Mouse (Mus musculus) cerebellum, adult 2 months (tissue): Measurements from ENCODE around the gene Zfp420.

ENCODE experiments used
- CTCF ChIP-seq: fragments of 200-500 bp; IDR thresholded peaks from 2 replicates; pipeline ENCODE4 v1.5.1; 2011; ENCODE audit warnings: low read depth, mild to moderate bottlenecking, control low read depth, low read length, moderate library complexity, borderline replicate concordance; ENCODE audit not compliant: insufficient read depth
- POLR2A ChIP-seq: fragments of 200-500 bp; IDR thresholded peaks from 2 replicates; pipeline ENCODE4 v1.6.1; 2011; ENCODE audit warnings: low read length, control low read depth, borderline replicate concordance; ENCODE audit not compliant: insufficient read depth

DNA sequence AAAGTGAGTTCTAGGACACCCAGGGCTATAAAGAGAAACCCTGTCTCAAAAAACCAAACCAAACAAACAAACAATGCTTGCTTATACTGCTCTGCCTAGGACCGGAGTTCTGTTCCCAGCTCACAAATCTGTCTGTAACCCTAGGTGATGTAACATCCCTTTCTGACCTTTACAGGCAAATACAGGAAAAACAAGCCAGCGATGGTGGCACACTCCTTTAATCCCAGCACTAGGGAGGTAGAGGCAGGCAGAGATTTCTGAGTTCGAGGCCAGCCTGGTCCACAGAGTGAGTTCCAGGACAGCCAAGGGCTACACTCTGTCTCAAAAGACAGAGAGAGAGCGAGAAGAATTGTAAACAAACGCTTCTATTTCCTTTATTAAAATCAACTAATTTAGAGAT, 47.4 kb downstream of the Zfp420 start:
- TF ChIP-seq POLR2A (no peak), CTCF (no peak)
